Mouse (Mus musculus) intestine, embryonic 16.5 days (tissue): ENCODE data around the gene Coa3. TPM values are rescaled to one million over a fixed set of nuclear protein-coding genes. Genes with fewer than 3 reads are reported as not detected.

Experiments used
- ATAC-seq: fragments of 200-750 bp; cut with Nextera tagmentation; 2 replicates; pipeline ENCODE4 v1.8.0; 2017; ENCODE audit warnings: moderate TSS enrichment, moderate library complexity
- H3K27ac ChIP-seq: fragments of 300-500 bp; sonication (generic); 2 replicates; pipeline ENCODE4 v1.5.1; 2014; ENCODE audit warnings: mild to moderate bottlenecking, low read length
- H3K27me3 ChIP-seq: fragments of 300-500 bp; sonication (generic); replicated peaks from 2 replicates; pipeline ENCODE4 v1.6.1; 2014; ENCODE audit warnings: low read length, control low read depth, mixed read lengths; ENCODE audit not compliant: control insufficient read depth, insufficient read depth
- H3K36me3 ChIP-seq: fragments of 300-500 bp; sonication (generic); 2 replicates; pipeline ENCODE4 v1.6.1; 2014; ENCODE audit warnings: low read length, control low read depth; ENCODE audit not compliant: control insufficient read depth, insufficient read depth
- H3K4me1 ChIP-seq: fragments of 300-500 bp; sonication (generic); 2 replicates; pipeline ENCODE4 v1.6.1; 2014; ENCODE audit warnings: low read length, control low read depth, mixed read lengths; ENCODE audit not compliant: control insufficient read depth, insufficient read depth
- H3K4me2 ChIP-seq: fragments of 300-500 bp; sonication (generic); 2 replicates; pipeline ENCODE4 v1.6.1; 2014; ENCODE audit warnings: low read depth, low read length, control low read depth
- H3K4me3 ChIP-seq: fragments of 300-500 bp; sonication (generic); 2 replicates; pipeline ENCODE4 v1.5.1; 2014; ENCODE audit warnings: mild to moderate bottlenecking, low read length
- H3K9ac ChIP-seq: fragments of 300-500 bp; sonication (generic); 2 replicates; pipeline ENCODE4 v1.6.1; 2014; ENCODE audit warnings: low read depth, low read length
- H3K9me3 ChIP-seq: fragments of 300-500 bp; sonication (generic); 2 replicates; pipeline ENCODE4 v1.6.1; 2016; ENCODE audit warnings: low read length, control low read depth; ENCODE audit not compliant: control insufficient read depth
- WGBS: fragments of 180-500 bp; shearing (Covaris S2); extraction: QIAGEN DNeasy Blood & Tissue Kit; methylation state at CpG from one replicate; pipeline ENCODE4 v1.1.7; 2014; 5-methylcytosine and 5-hydroxymethylcytosine counted together
- polyA plus RNA-seq: library from polyadenylated mRNA; unstranded; fragments of >200 nt; fragmentation: Nextera tagmentation; extraction: Ambion mirVana; gene quantifications from 2 replicates; pipeline ENCODE4 v1.2.1, GENCODE M21; 2015

Gene Coa3
- polyA plus RNA-seq, 1 experiment from 2014 or later = 278 TPM

DNA sequence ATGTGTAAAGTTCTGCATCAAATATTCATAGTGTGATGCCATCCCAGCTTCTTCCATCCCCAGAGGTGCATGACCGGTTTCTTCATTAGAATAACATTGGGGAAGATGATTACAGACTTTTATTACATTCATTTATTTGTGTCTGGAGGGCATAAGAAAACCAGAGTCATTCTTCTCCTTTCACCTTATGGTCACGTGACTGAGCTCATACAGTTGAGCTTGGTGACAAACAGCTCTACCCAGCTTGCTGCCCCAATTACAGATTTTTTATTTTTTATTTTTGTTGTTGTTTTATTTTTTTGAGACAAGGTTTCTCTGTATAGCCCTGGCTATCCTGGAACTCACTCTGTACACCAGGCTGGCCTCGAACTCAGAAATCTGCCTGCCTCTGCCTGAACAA, 6.5 kb downstream of the Coa3 start:
- no peak overlapping the region for H3K27ac ChIP-seq
- 88% methylated on average over 3 of the region's 3 CpGs for WGBS
- H3K9me3 ChIP-seq = no peaks in the 10 kb centered on the region
- H3K4me3 ChIP-seq = no peak overlapping the region
- no peak for ATAC-seq
- no peaks in the 10 kb centered on the region for H3K27me3 ChIP-seq
- peaks cover 19% of the 10 kb centered on the region for H3K4me1 ChIP-seq
- H3K9ac ChIP-seq = no peak overlapping the region
- H3K36me3 ChIP-seq = no peaks in the 10 kb centered on the region
- H3K4me2 ChIP-seq = no peak overlapping the region

DNA sequence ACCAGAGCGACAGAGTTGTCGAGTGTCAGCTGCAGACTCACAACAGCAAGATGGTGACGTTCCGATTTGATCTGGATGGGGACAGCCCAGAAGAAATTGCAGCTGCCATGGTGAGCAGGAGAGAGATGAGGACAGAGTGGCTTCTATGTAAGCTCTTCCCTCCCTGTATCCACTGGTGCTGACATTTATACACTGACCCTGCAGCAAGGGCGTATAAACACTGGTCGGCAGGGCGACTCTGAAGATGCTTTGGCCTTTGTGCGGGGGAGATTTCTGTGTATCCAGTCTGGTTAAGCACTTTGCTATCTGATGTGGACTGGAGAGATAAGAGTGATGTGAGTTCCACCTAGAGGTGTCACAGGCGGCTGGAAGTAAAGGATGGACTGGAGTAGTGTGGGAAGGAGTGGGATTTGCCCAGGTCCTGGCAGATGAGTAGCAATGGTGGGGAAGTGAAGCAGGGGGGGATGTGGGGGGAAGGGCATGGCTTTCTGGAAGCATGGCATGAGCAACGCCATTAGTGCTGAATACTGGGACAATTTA, 9.3 kb downstream of the Coa3 start:
- Histone ChIP-seq H3K4me2 (no peak overlapping the region), H3K27me3 (no peaks in the 10 kb centered on the region), H3K4me1 (peaks cover 11% of the 10 kb centered on the region), H3K9ac (no peak overlapping the region), H3K27ac (no peak overlapping the region), H3K36me3 (no peaks in the 10 kb centered on the region), H3K4me3 (no peak overlapping the region), H3K9me3 (no peaks in the 10 kb centered on the region)
- peak; percentile 77 for ATAC-seq
- WGBS = 20% methylated on average over 10 of the region's 10 CpGs

DNA sequence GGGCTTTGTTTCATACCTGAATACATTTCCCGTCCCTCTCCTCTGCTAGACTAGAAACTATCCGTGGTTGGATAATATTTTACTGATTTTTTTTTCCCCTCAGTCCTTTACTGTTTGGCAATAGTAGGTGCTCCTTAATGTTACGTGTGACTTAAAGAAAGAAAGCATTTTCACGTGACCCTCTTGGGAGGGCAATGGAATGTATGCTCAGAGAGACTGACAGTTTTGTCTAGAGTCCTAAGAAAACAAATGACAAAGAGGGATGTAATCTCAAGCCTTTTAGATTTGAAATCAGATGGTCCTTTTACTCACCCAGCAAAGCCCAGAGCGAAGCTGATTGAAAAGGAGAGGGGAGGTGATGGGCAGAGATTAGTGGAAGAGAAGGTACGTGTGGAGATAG, 13.0 kb downstream of the Coa3 start:
- Histone ChIP-seq H3K27me3 (peaks cover 9% of the 10 kb centered on the region; the same call in 1 of the 2 replicates), H3K9ac (no peak overlapping the region), H3K9me3 (no peaks in the 10 kb centered on the region), H3K4me2 (no peak overlapping the region), H3K4me1 (peaks cover 34% of the 10 kb centered on the region), H3K36me3 (no peaks in the 10 kb centered on the region), H3K4me3 (no peak overlapping the region), H3K27ac (no peak overlapping the region)
- WGBS = 51% methylated on average over 6 of the region's 6 CpGs
- ATAC-seq = no peak

DNA sequence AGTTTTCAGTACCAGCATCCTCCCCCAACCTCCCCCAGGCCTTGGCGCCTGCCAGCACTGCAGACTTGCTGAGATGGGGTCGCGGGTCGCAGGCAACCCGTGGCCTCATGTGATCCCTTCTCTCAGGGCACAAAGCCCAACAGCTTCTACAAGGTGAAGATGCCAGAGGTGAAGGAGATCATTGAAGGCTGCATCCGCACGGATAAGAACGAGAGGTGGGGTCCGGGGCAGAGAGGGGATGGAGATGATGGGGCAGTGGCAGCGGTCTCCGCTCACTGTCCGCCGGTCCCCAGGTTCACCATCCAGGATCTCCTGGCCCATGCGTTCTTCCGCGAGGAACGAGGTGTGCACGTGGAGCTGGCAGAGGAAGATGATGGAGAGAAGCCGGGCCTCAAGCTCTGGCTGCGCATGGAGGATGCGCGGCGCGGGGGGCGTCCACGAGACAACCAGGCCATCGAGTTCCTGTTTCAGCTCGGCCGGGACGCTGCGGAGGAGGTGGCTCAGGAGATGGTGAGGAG, 13.9 kb downstream of the Coa3 start:
- no peaks in the 10 kb centered on the region for H3K9me3 ChIP-seq
- no peak for ATAC-seq
- peak overlapping the region; percentile 44 for H3K4me2 ChIP-seq
- no peaks in the 10 kb centered on the region for H3K36me3 ChIP-seq
- H3K27me3 ChIP-seq = peaks cover 9% of the 10 kb centered on the region; the same call in 1 of the 2 replicates
- peaks cover 36% of the 10 kb centered on the region for H3K4me1 ChIP-seq
- H3K4me3 ChIP-seq = peak overlapping the region; percentile 27
- H3K27ac ChIP-seq = no peak overlapping the region
- 34% methylated on average over 31 of the region's 31 CpGs for WGBS
- H3K9ac ChIP-seq = peak overlapping the region; percentile 49

DNA sequence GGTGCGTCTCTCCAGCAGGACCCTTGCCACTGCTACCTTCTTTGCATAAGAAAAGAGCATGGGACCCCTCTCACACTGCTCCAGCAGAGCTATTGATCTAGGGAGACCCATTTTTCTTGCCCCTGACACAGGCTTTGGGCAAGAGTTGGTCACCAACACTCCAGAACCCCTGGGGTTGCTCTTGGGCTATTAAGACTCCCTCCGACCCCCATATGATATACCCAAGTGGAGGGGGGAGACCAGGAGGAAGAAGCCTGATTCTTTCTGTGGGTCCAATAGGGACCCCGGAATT, 15.0 kb downstream of the Coa3 start:
- Histone ChIP-seq H3K27ac (no peak overlapping the region), H3K4me3 (no peak overlapping the region), H3K4me1 (peaks cover 42% of the 10 kb centered on the region), H3K36me3 (no peaks in the 10 kb centered on the region), H3K9ac (no peak overlapping the region), H3K27me3 (peaks cover 9% of the 10 kb centered on the region; the same call in 1 of the 2 replicates), H3K4me2 (no peak overlapping the region), H3K9me3 (no peaks in the 10 kb centered on the region)
- 46% methylated on average over 3 of the region's 3 CpGs for WGBS
- ATAC-seq = no peak

DNA sequence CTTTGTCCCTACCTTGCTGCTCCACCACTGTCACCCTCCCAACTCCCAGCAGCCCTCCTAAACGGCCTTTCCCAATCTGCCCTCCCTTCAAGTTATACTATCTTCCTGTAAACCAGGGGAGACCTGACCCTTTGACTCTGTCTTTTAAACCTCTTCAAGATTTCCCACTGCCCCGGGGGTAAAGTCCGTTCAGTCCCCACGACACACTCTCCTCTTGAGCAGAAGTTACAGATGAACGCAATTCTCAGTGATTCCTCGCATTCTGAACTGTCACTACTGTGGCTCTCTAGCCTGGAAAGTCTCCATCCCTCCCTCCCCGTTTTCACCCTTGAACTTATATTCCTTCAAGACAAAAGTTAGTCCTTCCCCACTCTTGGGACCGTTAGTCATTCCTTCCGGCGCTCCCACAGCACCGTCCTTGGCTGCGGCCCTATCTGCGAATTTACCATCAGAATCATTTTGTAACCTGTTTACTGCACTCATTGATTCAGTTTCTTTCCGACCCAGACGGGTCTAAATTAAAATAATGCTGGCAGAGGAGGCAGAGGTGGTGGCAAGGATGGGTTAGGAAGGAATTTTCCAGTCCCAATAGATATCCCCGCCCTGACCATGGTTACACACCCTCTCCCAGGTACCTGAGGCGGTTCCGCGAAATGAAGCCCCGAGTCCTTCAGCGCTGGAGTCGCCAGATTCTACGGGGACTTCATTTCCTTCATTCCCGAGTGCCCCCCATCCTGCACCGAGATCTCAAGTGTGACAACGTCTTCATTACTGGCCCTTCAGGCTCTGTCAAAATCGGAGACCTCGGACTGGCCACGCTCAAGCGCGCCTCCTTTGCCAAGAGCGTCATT, 15.6 kb downstream of the Coa3 start:
- ATAC-seq = no peak
- Histone ChIP-seq H3K27ac (no peak overlapping the region), H3K9ac (no peak overlapping the region), H3K9me3 (no peaks in the 10 kb centered on the region), H3K4me3 (no peak overlapping the region), H3K27me3 (peaks cover 9% of the 10 kb centered on the region; the same call in 1 of the 2 replicates), H3K4me1 (peaks cover 46% of the 10 kb centered on the region), H3K4me2 (peak overlapping the region; percentile 98; the same call in 1 of the 2 replicates), H3K36me3 (no peaks in the 10 kb centered on the region)
- 27% methylated on average over 32 of the region's 32 CpGs for WGBS

DNA sequence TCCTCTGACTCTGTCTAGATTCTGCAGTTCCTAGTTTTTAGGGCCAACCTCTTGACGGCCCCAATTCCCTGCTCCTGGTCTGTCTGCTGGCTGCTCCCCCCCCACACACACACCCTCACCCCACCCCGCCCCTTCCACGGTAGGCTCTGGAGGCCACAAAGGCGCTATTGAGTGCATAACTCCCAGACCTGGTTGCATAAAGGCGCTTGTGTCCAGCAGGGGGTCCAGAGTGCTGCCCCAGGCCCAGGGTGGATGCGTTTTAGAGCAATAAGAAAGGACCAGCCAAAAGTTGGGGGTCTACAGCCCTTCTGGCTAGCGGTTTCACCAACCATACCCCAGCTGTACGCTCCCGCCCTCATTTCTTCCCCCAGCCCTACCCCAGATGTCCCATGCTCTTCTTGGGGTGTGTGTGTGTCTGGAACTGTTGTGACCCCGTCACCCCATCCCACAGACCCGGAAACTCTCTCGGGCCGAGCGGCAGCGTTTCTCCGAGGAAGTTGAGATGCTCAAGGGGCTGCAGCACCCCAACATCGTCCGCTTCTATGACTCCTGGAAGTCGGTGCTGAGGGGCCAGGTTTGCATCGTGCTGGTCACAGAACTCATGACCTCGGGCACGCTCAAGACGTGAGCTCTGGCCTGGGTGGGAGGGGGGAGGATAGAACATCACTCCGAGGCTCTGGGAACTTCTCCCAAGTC, 16.5 kb downstream of the Coa3 start:
- Histone ChIP-seq H3K4me3 (peak overlapping the region; percentile 73), H3K4me1 (peaks cover 49% of the 10 kb centered on the region), H3K9ac (peak overlapping the region; percentile 9), H3K27ac (no peak overlapping the region), H3K9me3 (no peaks in the 10 kb centered on the region), H3K27me3 (peaks cover 9% of the 10 kb centered on the region; the same call in 1 of the 2 replicates), H3K36me3 (no peaks in the 10 kb centered on the region), H3K4me2 (peak overlapping the region; percentile 98)
- WGBS = 8% methylated on average over 24 of the region's 24 CpGs
- no peak for ATAC-seq

DNA sequence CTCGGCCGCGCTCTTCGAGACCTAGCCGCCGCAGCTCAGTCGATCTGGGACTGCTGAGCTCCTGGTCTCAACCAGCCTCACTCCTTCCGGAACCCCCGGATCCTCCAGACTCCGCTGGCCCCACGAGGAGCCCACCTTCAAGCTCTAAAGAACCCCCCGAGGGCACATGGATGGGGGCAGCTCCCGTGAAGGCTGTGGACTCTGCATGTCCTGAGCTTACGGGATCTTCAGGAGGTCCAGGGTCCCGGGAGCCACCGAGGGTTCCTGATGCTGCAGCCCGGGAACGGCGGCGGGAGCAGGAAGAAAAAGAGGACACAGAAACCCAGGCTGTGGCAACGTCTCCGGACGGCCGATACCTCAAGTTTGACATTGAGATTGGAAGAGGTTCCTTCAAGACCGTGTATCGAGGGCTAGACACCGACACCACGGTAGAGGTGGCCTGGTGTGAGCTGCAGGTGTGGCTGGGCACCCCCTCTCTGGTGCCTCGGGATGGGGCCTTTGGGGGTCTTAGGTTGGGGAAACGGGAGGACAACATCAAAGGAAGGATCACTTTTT, 18.0 kb downstream of the Coa3 start:
- under 1% methylated on average over 30 of the region's 30 CpGs for WGBS
- Histone ChIP-seq H3K9me3 (no peaks in the 10 kb centered on the region), H3K36me3 (no peaks in the 10 kb centered on the region), H3K4me2 (peak overlapping the region; percentile 98), H3K27me3 (peaks cover 9% of the 10 kb centered on the region; the same call in 1 of the 2 replicates), H3K4me3 (peak overlapping the region; percentile 73), H3K4me1 (peaks cover 49% of the 10 kb centered on the region), H3K9ac (peak overlapping the region; percentile 86), H3K27ac (peak overlapping the region; percentile 83)
- no peak for ATAC-seq
